Mouse (Mus musculus): ENCODE results near the gene Slc7a14. TPM values are rescaled to one million over a fixed set of nuclear protein-coding genes. Genes with fewer than 3 reads are reported as not detected.
"Not testable (repeated sequence)": the region's sequence is repeated elsewhere in the genome, so short reads cannot be mapped to it uniquely, and the experiment has no call there.

The Slc7a14 gene
- polyA plus RNA-seq, 1 experiment from 2014 or later: 0.13 TPM

- Histone ChIP-seq H3K9ac (no peak overlapping the region), H3K27me3 (ENCODE audit: insufficient read depth, low read length) (peaks cover 22% of the 10 kb centered on the region), H3K36me3 (ENCODE audit: insufficient read depth) (no peaks in the 10 kb centered on the region), H3K27ac (ENCODE audit: low read depth) (no peak overlapping the region), H3K4me2 (0 out of 2 replicates have a peak overlapping the region, but pooled peaks have one; percentile 7), H3K4me1 (ENCODE audit: insufficient read depth) (no peaks in the 10 kb centered on the region), H3K9me3 (ENCODE audit: low read depth, low read length) (no peaks in the 10 kb centered on the region), H3K4me3 (ENCODE audit: low read depth, low read length) (peak overlapping the region; percentile 8; the same call in 1 of the 2 replicates)
- WGBS: 1% methylated on average over 36 of the region's 36 CpGs
- ATAC-seq (ENCODE audit: insufficient read depth) (no peak), DNase-seq (no peak)
- no peak for TF ChIP-seq CTCF (IDR thresholded peaks at IDR 0.05; ENCODE audit: low read depth)
Observed at GRCm38 (mm10) chr3:31309371-31309933, 726 bp downstream of the Slc7a14 start.

GRCm38 (mm10) chr3:31308906-31309305 lies 1.3 kb downstream of the Slc7a14 start:
- WGBS: 2% methylated on average over 14 of the region's 14 CpGs
- ATAC-seq (ENCODE audit: insufficient read depth): peak; percentile 58; the same call in 1 of the 2 replicates
- no peak for TF ChIP-seq CTCF (IDR thresholded peaks at IDR 0.05; ENCODE audit: low read depth)
- DNase-seq: peak; percentile 84
- Histone ChIP-seq H3K36me3 (ENCODE audit: insufficient read depth) (no peaks in the 10 kb centered on the region), H3K27me3 (ENCODE audit: insufficient read depth, low read length) (peaks cover 22% of the 10 kb centered on the region), H3K9me3 (ENCODE audit: low read depth, low read length) (no peaks in the 10 kb centered on the region), H3K27ac (ENCODE audit: low read depth) (no peak overlapping the region), H3K4me1 (ENCODE audit: insufficient read depth) (no peaks in the 10 kb centered on the region), H3K4me3 (ENCODE audit: low read depth, low read length) (no peak overlapping the region), H3K4me2 (no peak overlapping the region), H3K9ac (no peak overlapping the region)

- H3K27ac ChIP-seq (ENCODE audit: low read depth): no peak overlapping the region
- TF ChIP-seq CTCF (IDR thresholded peaks at IDR 0.05; ENCODE audit: low read depth): no peak
- H3K9me3 ChIP-seq (ENCODE audit: low read depth, low read length): no peaks in the 10 kb centered on the region
- ATAC-seq (ENCODE audit: insufficient read depth) (no peak), DNase-seq (no peak)
- H3K4me2 ChIP-seq: no peak overlapping the region
- no peaks in the 10 kb centered on the region for H3K4me1 ChIP-seq (ENCODE audit: insufficient read depth)
- H3K4me3 ChIP-seq (ENCODE audit: low read depth, low read length): no peak overlapping the region
- peaks cover 22% of the 10 kb centered on the region for H3K27me3 ChIP-seq (ENCODE audit: insufficient read depth, low read length)
- no peaks in the 10 kb centered on the region for H3K36me3 ChIP-seq (ENCODE audit: insufficient read depth)
- no peak overlapping the region for H3K9ac ChIP-seq
- 79% methylated on average over 6 of the region's 6 CpGs for WGBS
Observed at GRCm38 (mm10) chr3:31307936-31308335, 2.2 kb downstream of the Slc7a14 start.

GRCm38 (mm10) chr3:31291673-31292602 lies 18.2 kb downstream of the Slc7a14 start:
- no peak for ATAC-seq (ENCODE audit: insufficient read depth)
- Histone ChIP-seq H3K4me2 (no peak overlapping the region), H3K27me3 (ENCODE audit: insufficient read depth, low read length) (no peaks in the 10 kb centered on the region), H3K9me3 (ENCODE audit: low read depth, low read length) (no peaks in the 10 kb centered on the region), H3K27ac (ENCODE audit: low read depth) (no peak overlapping the region), H3K36me3 (ENCODE audit: insufficient read depth) (no peaks in the 10 kb centered on the region), H3K9ac (no peak overlapping the region), H3K4me1 (ENCODE audit: insufficient read depth) (no peaks in the 10 kb centered on the region), H3K4me3 (ENCODE audit: low read depth, low read length) (no peak overlapping the region)
- 40% methylated on average over 11 of the region's 11 CpGs for WGBS
- no peak for TF ChIP-seq CTCF (IDR thresholded peaks at IDR 0.05; ENCODE audit: low read depth)
- no peak for DNase-seq

- no peaks in the 10 kb centered on the region for H3K36me3 ChIP-seq (ENCODE audit: insufficient read depth)
- no peak overlapping the region for H3K4me2 ChIP-seq
- DNase-seq (peak; percentile 69), ATAC-seq (ENCODE audit: insufficient read depth) (no peak; the same call in 1 of the 2 replicates)
- 42% methylated on average over 3 of the region's 3 CpGs for WGBS
- no peaks in the 10 kb centered on the region for H3K9me3 ChIP-seq (ENCODE audit: low read depth, low read length)
- no peak overlapping the region for H3K27ac ChIP-seq (ENCODE audit: low read depth)
- H3K27me3 ChIP-seq (ENCODE audit: insufficient read depth, low read length): no peaks in the 10 kb centered on the region
- TF ChIP-seq CTCF (IDR thresholded peaks at IDR 0.05; ENCODE audit: low read depth): no peak
- no peak overlapping the region for H3K9ac ChIP-seq
- H3K4me1 ChIP-seq (ENCODE audit: insufficient read depth): no peaks in the 10 kb centered on the region
- no peak overlapping the region for H3K4me3 ChIP-seq (ENCODE audit: low read depth, low read length)
Observed at GRCm38 (mm10) chr3:31287421-31287948, 22.7 kb downstream of the Slc7a14 start.

- Histone ChIP-seq H3K9ac (no peak overlapping the region), H3K4me1 (ENCODE audit: insufficient read depth) (no peaks in the 10 kb centered on the region), H3K4me3 (ENCODE audit: low read depth, low read length) (no peak overlapping the region), H3K36me3 (ENCODE audit: insufficient read depth) (no peaks in the 10 kb centered on the region), H3K4me2 (no peak overlapping the region), H3K9me3 (ENCODE audit: low read depth, low read length) (no peaks in the 10 kb centered on the region), H3K27me3 (ENCODE audit: insufficient read depth, low read length) (no peaks in the 10 kb centered on the region), H3K27ac (ENCODE audit: low read depth) (no peak overlapping the region)
- DNase-seq (no peak), ATAC-seq (ENCODE audit: insufficient read depth) (no peak)
- WGBS: 52% methylated on average over 2 of the region's 2 CpGs
- no peak for TF ChIP-seq CTCF (IDR thresholded peaks at IDR 0.05; ENCODE audit: low read depth)
Observed at GRCm38 (mm10) chr3:31281116-31281515, 29.1 kb downstream of the Slc7a14 start.

- DNase-seq (no peak), ATAC-seq (ENCODE audit: insufficient read depth) (no peak)
- no peak overlapping the region for H3K4me3 ChIP-seq (ENCODE audit: low read depth, low read length)
- H3K9me3 ChIP-seq (ENCODE audit: low read depth, low read length): no peaks in the 10 kb centered on the region
- WGBS: 56% methylated on average over 2 of the region's 2 CpGs
- no peaks in the 10 kb centered on the region for H3K27me3 ChIP-seq (ENCODE audit: insufficient read depth, low read length)
- TF ChIP-seq CTCF (IDR thresholded peaks at IDR 0.05; ENCODE audit: low read depth): no peak
- H3K36me3 ChIP-seq (ENCODE audit: insufficient read depth): no peaks in the 10 kb centered on the region
- no peak overlapping the region for H3K4me2 ChIP-seq
- no peaks in the 10 kb centered on the region for H3K4me1 ChIP-seq (ENCODE audit: insufficient read depth)
- no peak overlapping the region for H3K9ac ChIP-seq
- no peak overlapping the region for H3K27ac ChIP-seq (ENCODE audit: low read depth)
Observed at GRCm38 (mm10) chr3:31274875-31275274, 35.3 kb downstream of the Slc7a14 start.

GRCm38 (mm10) chr3:31273247-31273646 lies 36.9 kb downstream of the Slc7a14 start:
- H3K4me3 ChIP-seq (ENCODE audit: low read depth, low read length); H3K4me2 ChIP-seq; H3K4me1 ChIP-seq (ENCODE audit: insufficient read depth); H3K9me3 ChIP-seq (ENCODE audit: low read depth, low read length); ATAC-seq (ENCODE audit: insufficient read depth); H3K27me3 ChIP-seq (ENCODE audit: insufficient read depth, low read length); H3K27ac ChIP-seq (ENCODE audit: low read depth); H3K36me3 ChIP-seq (ENCODE audit: insufficient read depth); DNase-seq; H3K9ac ChIP-seq: not testable (repeated sequence)

Measured in lung, embryonic 14.5 days (tissue).